Mouse (Mus musculus) liver, embryonic 13.5 days (tissue): ENCODE data around the gene Cdkal1. TPM values are rescaled to one million over a fixed set of nuclear protein-coding genes. Genes with fewer than 3 reads are reported as not detected.

ENCODE experiments used
- ATAC-seq: fragments of 200-750 bp; cut with Nextera tagmentation; 2 replicates; pipeline ENCODE4 v1.8.0; 2017; ENCODE audit warnings: low read depth, mild to moderate bottlenecking, moderate number of reproducible peaks, moderate library complexity
- DNase-seq: peaks from one replicate; pipeline ENCODE4 v3.0.0; 2022
- H3K27ac ChIP-seq: fragments of 300-500 bp; sonication (generic); 2 replicates; pipeline ENCODE4 v1.5.1; 2015; ENCODE audit warnings: moderate library complexity, mild to moderate bottlenecking, inconsistent platforms
- H3K27me3 ChIP-seq: fragments of 300-500 bp; sonication (generic); 2 replicates; pipeline ENCODE4 v1.6.1; 2015; ENCODE audit warnings: mild to moderate bottlenecking, inconsistent platforms
- H3K36me3 ChIP-seq: fragments of 300-500 bp; sonication (generic); 2 replicates; pipeline ENCODE4 v1.6.1; 2015; ENCODE audit warnings: mild to moderate bottlenecking, inconsistent platforms
- H3K4me1 ChIP-seq: fragments of 300-500 bp; sonication (generic); replicated peaks from 2 replicates; pipeline ENCODE4 v1.6.1; 2015; ENCODE audit warnings: inconsistent platforms
- H3K4me2 ChIP-seq: fragments of 300-500 bp; sonication (generic); 2 replicates; pipeline ENCODE4 v1.6.1; 2015; ENCODE audit warnings: inconsistent platforms, mild to moderate bottlenecking, moderate library complexity
- H3K4me3 ChIP-seq: fragments of 300-500 bp; sonication (generic); replicated peaks from 2 replicates; pipeline ENCODE4 v1.5.1; 2015; ENCODE audit warnings: mild to moderate bottlenecking, inconsistent platforms
- H3K9ac ChIP-seq: fragments of 300-500 bp; sonication (generic); 2 replicates; pipeline ENCODE4 v1.6.1; 2015; ENCODE audit warnings: mild to moderate bottlenecking, inconsistent platforms
- H3K9me3 ChIP-seq: fragments of 300-500 bp; sonication (generic); replicated peaks from 2 replicates; pipeline ENCODE4 v1.6.1; 2016; ENCODE audit warnings: inconsistent platforms
- WGBS: fragments of 180-500 bp; shearing (Covaris S2); methylation state at CpG from one replicate; pipeline ENCODE4 v1.1.7; 2015; ENCODE audit not compliant: insufficient replicate concordance; 5-methylcytosine and 5-hydroxymethylcytosine counted together
- polyA plus RNA-seq: library from polyadenylated mRNA; unstranded; fragments of >200 nt; fragmentation: Nextera tagmentation; extraction: Ambion mirVana; gene quantifications from 2 replicates; pipeline ENCODE4 v1.2.1, GENCODE M21; 2015

Gene Cdkal1
- polyA plus RNA-seq, 1 experiment from 2014 or later, result 10.0 TPM

DNA sequence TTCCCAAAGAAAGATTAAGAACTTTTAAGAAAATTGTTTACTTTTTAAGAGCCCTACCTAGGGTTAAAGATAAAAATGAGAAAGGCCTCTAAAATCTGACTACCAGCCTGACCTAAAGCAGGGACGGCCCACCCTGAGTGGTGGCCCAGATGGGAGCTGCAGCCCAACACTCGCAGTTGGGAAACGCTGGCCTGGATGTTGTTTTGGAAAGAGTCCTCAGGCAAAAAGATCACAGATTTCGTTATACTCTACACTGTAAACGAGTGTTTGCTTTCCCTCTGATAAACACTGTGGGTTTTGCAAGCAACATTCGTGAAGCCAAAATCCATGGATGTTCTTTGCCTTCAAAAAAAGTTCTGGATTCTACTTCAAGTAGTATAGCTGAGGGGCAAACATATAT is 202.7 kb downstream of the Cdkal1 start:
- H3K9ac ChIP-seq, result no peak overlapping the region
- H3K27me3 ChIP-seq, result no peaks in the 10 kb centered on the region
- 71% methylated on average over 6 of the region's 6 CpGs for WGBS
- H3K4me3 ChIP-seq, result no peak overlapping the region
- ATAC-seq, result no peak
- no peaks in the 10 kb centered on the region for H3K36me3 ChIP-seq
- no peaks in the 10 kb centered on the region for H3K9me3 ChIP-seq
- H3K4me1 ChIP-seq, result 0 out of 2 replicates have a peak, but pooled peaks cover 3% of the 10 kb centered on the region
- no peak for DNase-seq
- no peak overlapping the region for H3K4me2 ChIP-seq
- no peak overlapping the region for H3K27ac ChIP-seq

DNA sequence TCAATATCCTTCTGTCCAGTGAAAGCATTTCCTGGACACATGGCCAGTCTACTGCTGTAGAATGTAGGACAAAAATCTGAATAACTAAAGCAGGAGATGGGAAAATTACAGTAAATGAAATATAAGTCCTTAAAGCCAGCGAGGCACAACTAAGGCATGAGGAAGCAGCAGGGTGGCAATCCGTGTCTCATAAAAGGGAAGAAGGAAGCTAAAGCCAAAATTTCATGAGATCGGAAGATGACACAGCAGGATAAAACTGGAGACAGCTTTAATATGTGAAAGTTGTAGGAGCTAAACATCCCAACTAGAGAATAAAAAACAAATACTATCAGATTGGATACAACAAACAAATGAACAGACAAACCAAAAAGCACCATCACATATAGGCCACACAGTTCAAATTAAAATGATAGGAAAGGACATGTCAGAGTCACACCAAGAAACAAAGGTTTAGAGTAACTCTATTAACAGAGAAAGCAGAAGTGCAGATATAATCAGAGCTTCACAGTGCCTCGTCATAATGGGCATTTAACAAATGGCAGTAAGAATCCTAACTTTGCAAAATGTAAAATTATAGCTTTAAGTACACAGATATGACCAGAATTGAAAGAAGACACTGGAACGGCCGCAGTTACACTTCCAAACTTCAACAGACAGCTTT is 204.8 kb downstream of the Cdkal1 start:
- WGBS, result 58% methylated on average over 6 of the region's 6 CpGs
- Histone ChIP-seq H3K9ac (no peak overlapping the region), H3K4me2 (no peak overlapping the region), H3K4me3 (no peak overlapping the region), H3K4me1 (0 out of 2 replicates have a peak, but pooled peaks cover 3% of the 10 kb centered on the region), H3K36me3 (no peaks in the 10 kb centered on the region), H3K27ac (no peak overlapping the region), H3K27me3 (no peaks in the 10 kb centered on the region), H3K9me3 (no peaks in the 10 kb centered on the region)
- no peak for ATAC-seq
- DNase-seq, result no peak

DNA sequence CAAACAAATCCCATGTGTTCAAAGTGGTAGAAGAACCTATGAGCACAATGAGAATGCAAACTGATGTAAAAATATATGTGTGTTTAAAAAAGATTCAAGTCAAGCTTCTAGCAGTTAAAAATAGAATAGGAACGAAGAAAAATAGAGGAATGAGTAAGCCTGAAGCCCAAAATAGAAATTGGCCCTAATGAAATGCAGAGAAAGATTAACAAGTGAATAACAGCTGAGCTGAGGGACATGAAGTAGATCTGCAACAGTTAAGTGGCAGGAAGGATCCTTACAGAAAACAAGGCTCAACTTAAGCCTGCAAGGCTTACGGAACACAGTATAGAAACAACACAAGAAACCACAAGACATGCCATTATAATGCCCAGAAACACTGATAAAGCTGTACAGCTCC is 205.9 kb downstream of the Cdkal1 start:
- Histone ChIP-seq H3K9ac (no peak overlapping the region), H3K9me3 (no peaks in the 10 kb centered on the region), H3K4me3 (no peak overlapping the region), H3K4me2 (no peak overlapping the region), H3K27me3 (no peaks in the 10 kb centered on the region), H3K4me1 (0 out of 2 replicates have a peak, but pooled peaks cover 3% of the 10 kb centered on the region), H3K27ac (no peak overlapping the region), H3K36me3 (no peaks in the 10 kb centered on the region)
- WGBS, result 47% methylated on average over 2 of the region's 2 CpGs
- DNase-seq (no peak), ATAC-seq (no peak)

DNA sequence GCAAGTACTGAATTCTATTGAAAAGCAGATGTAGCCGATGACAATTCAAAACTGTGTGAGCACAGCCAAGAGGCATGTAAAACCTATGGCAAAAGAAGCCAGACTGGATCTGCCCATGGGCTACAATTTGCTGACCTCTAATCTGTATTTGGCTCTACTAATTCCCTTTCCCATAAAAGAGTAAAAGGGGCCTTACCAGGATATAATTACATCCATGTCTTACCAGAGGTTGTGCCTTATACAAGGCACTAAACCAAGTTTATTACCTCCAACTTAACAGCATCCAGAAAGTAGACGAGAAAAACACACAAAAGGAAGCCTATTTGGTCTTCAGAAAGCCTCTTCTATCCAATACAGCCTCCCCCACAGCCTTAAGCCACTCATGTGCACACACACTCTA is 213.2 kb downstream of the Cdkal1 start:
- H3K4me2 ChIP-seq, result no peak overlapping the region
- ATAC-seq, result no peak
- DNase-seq, result no peak
- H3K27ac ChIP-seq, result no peak overlapping the region
- no peaks in the 10 kb centered on the region for H3K36me3 ChIP-seq
- H3K4me3 ChIP-seq, result no peak overlapping the region
- 0 out of 2 replicates have a peak, but pooled peaks cover 8% of the 10 kb centered on the region for H3K4me1 ChIP-seq
- H3K9ac ChIP-seq, result no peak overlapping the region
- no peaks in the 10 kb centered on the region for H3K27me3 ChIP-seq
- WGBS, result 66% methylated on average over 2 of the region's 2 CpGs
- no peaks in the 10 kb centered on the region for H3K9me3 ChIP-seq

DNA sequence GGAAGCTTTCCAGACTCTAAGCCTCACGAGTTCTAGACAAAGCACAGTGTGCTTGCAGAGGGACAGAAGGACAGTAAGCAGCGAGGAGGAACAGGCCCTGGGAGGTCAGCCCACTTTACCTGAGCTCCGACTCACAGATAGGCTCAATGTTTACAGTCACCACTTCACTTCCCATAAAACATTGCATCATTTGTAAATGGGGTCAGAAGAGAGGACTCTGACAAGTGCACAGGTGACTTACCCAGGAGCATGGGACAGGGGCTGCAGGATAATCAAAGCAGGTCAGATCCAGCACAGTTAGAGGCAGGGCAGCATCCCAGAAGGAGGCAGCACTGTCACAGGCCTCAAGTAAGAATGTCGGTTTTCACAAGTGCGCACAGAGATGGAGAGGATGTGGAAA is 214.3 kb downstream of the Cdkal1 start:
- no peak overlapping the region for H3K4me2 ChIP-seq
- H3K4me1 ChIP-seq, result 0 out of 2 replicates have a peak, but pooled peaks cover 8% of the 10 kb centered on the region
- no peaks in the 10 kb centered on the region for H3K27me3 ChIP-seq
- H3K4me3 ChIP-seq, result no peak overlapping the region
- H3K9ac ChIP-seq, result no peak overlapping the region
- peak; percentile 64 for ATAC-seq
- no peaks in the 10 kb centered on the region for H3K36me3 ChIP-seq
- DNase-seq, result no peak
- no peak overlapping the region for H3K27ac ChIP-seq
- WGBS, result 74% methylated on average over 5 of the region's 5 CpGs
- H3K9me3 ChIP-seq, result no peaks in the 10 kb centered on the region

DNA sequence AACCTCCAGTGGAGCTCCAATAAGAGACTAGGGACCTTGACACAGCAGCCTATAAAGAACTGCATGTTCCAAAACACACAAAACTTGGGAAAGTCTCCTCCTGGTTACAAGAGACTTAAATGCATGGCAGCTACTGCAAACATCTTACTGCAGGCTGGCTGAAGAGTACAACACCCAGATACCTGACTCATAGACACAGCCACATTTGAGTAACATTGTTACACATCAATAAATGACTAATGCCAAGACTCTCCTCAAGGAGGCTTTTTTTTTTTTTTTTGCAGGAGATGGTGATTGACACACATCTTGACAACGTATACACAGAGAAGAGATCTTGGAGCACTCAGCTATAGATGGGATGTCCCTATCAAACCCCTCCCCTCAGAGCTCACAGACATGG is 215.3 kb downstream of the Cdkal1 start:
- 69% methylated on average over 1 of the region's 1 CpGs for WGBS
- H3K27ac ChIP-seq, result no peak overlapping the region

DNA sequence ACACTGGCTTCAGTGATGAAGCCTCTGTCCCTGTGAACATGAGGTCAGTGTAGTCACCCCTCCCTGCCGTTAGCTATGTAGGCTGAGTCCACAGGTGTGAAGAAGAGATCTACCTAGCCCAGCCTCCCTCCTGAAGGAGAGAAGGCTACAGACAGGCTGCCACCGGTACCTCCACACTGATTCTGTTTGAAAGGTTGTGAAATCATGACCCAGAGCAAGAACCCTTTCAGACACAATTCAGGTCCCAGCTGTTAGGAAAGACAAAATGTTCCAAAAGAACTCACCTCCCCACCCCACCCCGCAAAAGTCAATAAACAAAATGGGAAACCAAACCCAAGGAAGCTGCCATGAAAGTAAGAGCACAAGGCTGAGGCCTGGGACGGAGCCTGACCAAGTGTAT is 217.2 kb downstream of the Cdkal1 start:
- Histone ChIP-seq H3K4me1 (0 out of 2 replicates have a peak, but pooled peaks cover 8% of the 10 kb centered on the region), H3K9ac (no peak overlapping the region), H3K4me2 (no peak overlapping the region), H3K27me3 (no peaks in the 10 kb centered on the region), H3K27ac (no peak overlapping the region), H3K36me3 (no peaks in the 10 kb centered on the region), H3K9me3 (no peaks in the 10 kb centered on the region), H3K4me3 (no peak overlapping the region)
- DNase-seq (no peak), ATAC-seq (no peak)
- WGBS, result 78% methylated on average over 4 of the region's 4 CpGs

More for the DNA sequence above, 215.3 kb downstream of the Cdkal1 start:
- Histone ChIP-seq H3K27me3 (no peaks in the 10 kb centered on the region), H3K36me3 (no peaks in the 10 kb centered on the region), H3K4me2 (no peak overlapping the region), H3K9ac (no peak overlapping the region), H3K9me3 (no peaks in the 10 kb centered on the region), H3K4me3 (no peak overlapping the region), H3K4me1 (0 out of 2 replicates have a peak, but pooled peaks cover 8% of the 10 kb centered on the region)
- DNase-seq (no peak), ATAC-seq (no peak)

DNA sequence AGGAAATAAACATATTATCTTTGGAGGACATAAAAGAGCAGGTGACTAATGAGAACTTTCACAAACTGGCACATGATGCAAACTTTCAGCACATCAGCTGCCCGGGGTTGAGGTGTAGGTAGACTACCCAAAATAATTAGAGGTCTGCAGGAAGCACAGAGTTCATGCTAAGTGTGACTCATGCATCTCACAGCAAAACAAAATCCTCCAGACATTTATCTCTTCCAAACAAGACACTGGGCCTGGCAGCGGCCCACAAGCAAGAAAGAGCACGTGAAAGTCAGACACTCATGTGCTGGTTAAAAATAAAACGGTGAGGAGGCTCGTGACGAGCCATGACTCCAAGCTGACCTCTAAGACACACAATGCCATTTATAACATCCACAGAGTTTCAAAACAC is 217.7 kb downstream of the Cdkal1 start:
- 0 out of 2 replicates have a peak, but pooled peaks cover 8% of the 10 kb centered on the region for H3K4me1 ChIP-seq
- no peak overlapping the region for H3K4me3 ChIP-seq
- no peaks in the 10 kb centered on the region for H3K9me3 ChIP-seq
- ATAC-seq (no peak), DNase-seq (no peak)
- H3K36me3 ChIP-seq, result no peaks in the 10 kb centered on the region
- no peak overlapping the region for H3K27ac ChIP-seq
- no peak overlapping the region for H3K9ac ChIP-seq
- H3K27me3 ChIP-seq, result no peaks in the 10 kb centered on the region
- WGBS, result 38% methylated on average over 6 of the region's 6 CpGs
- no peak overlapping the region for H3K4me2 ChIP-seq

DNA sequence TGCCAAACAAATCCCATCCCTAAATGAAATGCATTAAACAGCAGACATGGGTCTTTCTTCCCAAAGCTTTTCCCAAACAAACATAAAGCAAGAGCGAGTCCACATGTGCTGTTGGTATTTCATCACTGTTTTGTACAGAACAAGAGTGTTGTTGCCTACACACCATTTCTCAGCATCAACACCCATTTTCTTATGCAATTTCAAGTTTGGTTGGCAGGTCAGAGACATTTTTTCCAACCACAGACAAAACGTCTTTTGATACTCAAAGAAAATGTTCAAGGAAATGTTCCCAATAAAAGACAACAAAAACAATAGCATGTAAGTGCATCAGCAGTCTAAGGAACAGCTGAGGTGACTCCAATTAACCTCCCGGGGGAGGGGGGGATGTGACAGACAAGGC is 219.9 kb downstream of the Cdkal1 start:
- no peak overlapping the region for H3K4me2 ChIP-seq
- H3K36me3 ChIP-seq, result no peaks in the 10 kb centered on the region
- no peaks in the 10 kb centered on the region for H3K27me3 ChIP-seq
- no peaks in the 10 kb centered on the region for H3K9me3 ChIP-seq
- H3K27ac ChIP-seq, result no peak overlapping the region
- 68% methylated on average over 3 of the region's 3 CpGs for WGBS
- no peak overlapping the region for H3K4me3 ChIP-seq
- DNase-seq (no peak), ATAC-seq (no peak)
- H3K9ac ChIP-seq, result no peak overlapping the region
- 0 out of 2 replicates have a peak, but pooled peaks cover 8% of the 10 kb centered on the region for H3K4me1 ChIP-seq

DNA sequence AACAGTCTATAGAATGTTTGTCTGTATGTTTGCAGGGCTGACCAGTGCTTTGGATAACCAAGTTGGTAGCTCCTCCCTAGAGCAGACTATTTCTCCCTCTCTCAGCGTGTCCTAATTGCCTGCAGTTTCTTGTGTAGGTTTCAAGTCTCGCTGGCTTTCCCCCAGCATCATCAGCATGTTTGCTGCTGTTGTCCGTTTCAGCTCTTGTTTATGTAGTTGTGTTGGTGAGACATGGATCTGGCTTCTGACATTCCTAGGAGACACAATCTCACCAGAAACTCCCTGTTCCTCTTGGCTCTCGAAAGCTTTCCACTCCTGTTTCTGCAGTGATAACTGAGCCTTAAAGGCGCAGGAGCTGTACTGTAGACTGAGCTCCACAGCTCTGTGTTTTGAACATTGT is 224.1 kb downstream of the Cdkal1 start:
- Histone ChIP-seq H3K9ac (no peak overlapping the region), H3K4me2 (no peak overlapping the region), H3K36me3 (no peaks in the 10 kb centered on the region), H3K9me3 (no peaks in the 10 kb centered on the region), H3K27ac (no peak overlapping the region), H3K27me3 (no peaks in the 10 kb centered on the region), H3K4me1 (peaks cover 5% of the 10 kb centered on the region), H3K4me3 (no peak overlapping the region)
- DNase-seq (no peak), ATAC-seq (no peak)
- 67% methylated on average over 5 of the region's 5 CpGs for WGBS

DNA sequence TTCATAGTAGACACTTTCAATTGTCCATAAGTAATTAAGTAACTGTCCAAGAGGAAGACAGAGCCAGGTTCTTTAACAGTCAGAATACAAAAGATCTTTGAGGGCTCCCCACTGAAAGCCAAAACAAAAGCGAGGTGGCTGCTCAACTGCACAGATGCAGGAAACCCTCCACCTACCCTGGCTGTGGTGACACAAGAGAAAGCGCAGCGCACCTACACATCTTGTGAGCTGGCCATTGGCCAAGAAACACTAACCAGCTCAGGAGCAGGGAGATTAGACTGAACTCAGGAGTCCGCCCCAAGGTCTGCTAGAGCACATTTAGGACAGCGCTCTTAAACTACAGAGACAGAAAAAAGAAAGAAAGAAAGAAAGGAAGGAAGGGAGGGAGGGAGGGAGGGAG is 226.9 kb downstream of the Cdkal1 start:
- no peaks in the 10 kb centered on the region for H3K36me3 ChIP-seq
- WGBS, result 62% methylated on average over 5 of the region's 5 CpGs
- peaks cover 10% of the 10 kb centered on the region for H3K4me1 ChIP-seq
- H3K27me3 ChIP-seq, result no peaks in the 10 kb centered on the region
- H3K9me3 ChIP-seq, result no peaks in the 10 kb centered on the region
- H3K27ac ChIP-seq, result no peak overlapping the region
- H3K4me3 ChIP-seq, result no peak overlapping the region
- H3K4me2 ChIP-seq, result no peak overlapping the region
- no peak overlapping the region for H3K9ac ChIP-seq
- no peak for DNase-seq
- no peak for ATAC-seq

DNA sequence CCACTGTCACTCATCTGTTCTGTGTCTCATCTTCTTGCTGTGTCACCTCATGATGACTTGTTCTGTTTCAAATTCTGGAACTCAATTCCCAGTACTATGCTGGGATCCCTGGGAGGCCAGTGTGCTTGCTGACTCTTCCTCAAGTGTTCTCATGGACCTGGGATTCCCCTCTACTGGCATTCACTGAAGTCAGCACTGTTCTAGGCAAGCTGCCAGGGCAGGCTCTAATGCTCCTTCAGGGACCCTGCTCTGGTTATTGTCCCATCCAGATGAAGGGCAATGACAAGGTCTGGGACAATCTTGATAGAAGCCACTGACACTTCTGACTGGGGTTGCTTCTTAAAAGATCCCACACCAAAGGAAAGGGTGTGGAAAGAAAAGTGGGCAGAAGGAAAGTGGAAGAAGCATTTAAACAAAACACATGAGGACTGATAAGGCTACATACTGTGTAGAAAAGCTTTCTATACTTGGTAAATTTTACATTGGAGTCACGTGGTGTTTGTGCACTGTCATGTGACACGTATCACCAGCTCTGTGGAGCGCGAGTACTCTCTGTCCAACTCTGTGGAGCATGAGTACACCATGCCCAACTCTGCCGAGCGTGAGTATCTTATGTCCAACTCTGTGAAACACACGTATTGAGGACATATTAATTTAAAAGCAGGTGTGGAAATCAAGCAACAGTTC is 227.9 kb downstream of the Cdkal1 start:
- H3K27ac ChIP-seq, result no peak overlapping the region
- ATAC-seq, result no peak

More for the DNA sequence above, 227.9 kb downstream of the Cdkal1 start:
- Histone ChIP-seq H3K9me3 (no peaks in the 10 kb centered on the region), H3K4me1 (peaks cover 11% of the 10 kb centered on the region), H3K27me3 (no peaks in the 10 kb centered on the region), H3K4me3 (no peak overlapping the region), H3K36me3 (no peaks in the 10 kb centered on the region), H3K4me2 (no peak overlapping the region), H3K9ac (no peak overlapping the region)
- no peak for DNase-seq
- WGBS, result 68% methylated on average over 7 of the region's 7 CpGs
